Mouse (Mus musculus) forebrain, embryonic 11.5 days (tissue): ENCODE results near the gene Ppp2r2c. TPM values are rescaled to one million over a fixed set of nuclear protein-coding genes. Genes with fewer than 3 reads are reported as not detected.
A peak's percentile ranks its signal among the peaks of the same experiment; 100 is the strongest.
"Not testable (repeated sequence)": the region's sequence is repeated elsewhere in the genome, so short reads cannot be mapped to it uniquely, and the experiment has no call there.

Source experiments
- ATAC-seq: fragments of 200-750 bp; cut with Nextera tagmentation; replicated peaks from 2 replicates; pipeline ENCODE4 v1.8.0; 2017; ENCODE audit warnings: moderate TSS enrichment; ENCODE audit not compliant: low FRiP score
- DNase-seq: peaks from one replicate; pipeline ENCODE4 v3.0.0-alpha.2; 2017; ENCODE audit warnings: low spot score
- H3K27ac ChIP-seq: fragments of 300-500 bp; sonication (generic); 2 replicates; pipeline ENCODE4 v1.5.1; 2014; ENCODE audit warnings: low read depth, low read length
- H3K27me3 ChIP-seq: fragments of 300-500 bp; sonication (generic); 2 replicates; pipeline ENCODE4 v1.6.1; 2014; ENCODE audit warnings: mild to moderate bottlenecking, low read length, mixed read lengths; ENCODE audit not compliant: control insufficient read depth, insufficient read depth
- H3K36me3 ChIP-seq: fragments of 300-500 bp; sonication (generic); 2 replicates; pipeline ENCODE4 v1.6.1; 2014; ENCODE audit warnings: mild to moderate bottlenecking, low read length, moderate library complexity, mixed read lengths; ENCODE audit not compliant: control insufficient read depth, insufficient read depth
- H3K4me1 ChIP-seq: fragments of 300-500 bp; sonication (generic); replicated peaks from 2 replicates; pipeline ENCODE4 v1.6.1; 2014; ENCODE audit warnings: low read length, mixed read lengths; ENCODE audit not compliant: control insufficient read depth, insufficient read depth
- H3K4me2 ChIP-seq: fragments of 300-500 bp; sonication (generic); 2 replicates; pipeline ENCODE4 v1.6.1; 2014; ENCODE audit warnings: low read depth, mild to moderate bottlenecking, low read length, moderate library complexity, mixed read lengths; ENCODE audit not compliant: severe bottlenecking
- H3K4me3 ChIP-seq: fragments of 300-500 bp; sonication (generic); 2 replicates; pipeline ENCODE4 v1.5.1; 2014; ENCODE audit warnings: low read depth, low read length
- H3K9ac ChIP-seq: fragments of 300-500 bp; sonication (generic); 2 replicates; pipeline ENCODE4 v1.6.1; 2014; ENCODE audit warnings: low read length
- H3K9me3 ChIP-seq: fragments of 300-500 bp; sonication (generic); 2 replicates; pipeline ENCODE4 v1.6.1; 2016; ENCODE audit warnings: low read length, mixed read lengths; ENCODE audit not compliant: control insufficient read depth
- WGBS: fragments of 180-500 bp; shearing (Covaris S2); extraction: QIAGEN DNeasy Blood & Tissue Kit; methylation state at CpG from one replicate; pipeline ENCODE4 v1.1.7; 2014; 5-methylcytosine and 5-hydroxymethylcytosine counted together
- polyA plus RNA-seq: library from polyadenylated mRNA; unstranded; fragments of >200 nt; fragmentation: Nextera tagmentation; extraction: Ambion mirVana; gene quantifications from 2 replicates; pipeline ENCODE4 v1.2.1, GENCODE M21; 2014

Ppp2r2c gene
- polyA plus RNA-seq, 1 experiment from 2014 or later, result 1.4 TPM

DNA sequence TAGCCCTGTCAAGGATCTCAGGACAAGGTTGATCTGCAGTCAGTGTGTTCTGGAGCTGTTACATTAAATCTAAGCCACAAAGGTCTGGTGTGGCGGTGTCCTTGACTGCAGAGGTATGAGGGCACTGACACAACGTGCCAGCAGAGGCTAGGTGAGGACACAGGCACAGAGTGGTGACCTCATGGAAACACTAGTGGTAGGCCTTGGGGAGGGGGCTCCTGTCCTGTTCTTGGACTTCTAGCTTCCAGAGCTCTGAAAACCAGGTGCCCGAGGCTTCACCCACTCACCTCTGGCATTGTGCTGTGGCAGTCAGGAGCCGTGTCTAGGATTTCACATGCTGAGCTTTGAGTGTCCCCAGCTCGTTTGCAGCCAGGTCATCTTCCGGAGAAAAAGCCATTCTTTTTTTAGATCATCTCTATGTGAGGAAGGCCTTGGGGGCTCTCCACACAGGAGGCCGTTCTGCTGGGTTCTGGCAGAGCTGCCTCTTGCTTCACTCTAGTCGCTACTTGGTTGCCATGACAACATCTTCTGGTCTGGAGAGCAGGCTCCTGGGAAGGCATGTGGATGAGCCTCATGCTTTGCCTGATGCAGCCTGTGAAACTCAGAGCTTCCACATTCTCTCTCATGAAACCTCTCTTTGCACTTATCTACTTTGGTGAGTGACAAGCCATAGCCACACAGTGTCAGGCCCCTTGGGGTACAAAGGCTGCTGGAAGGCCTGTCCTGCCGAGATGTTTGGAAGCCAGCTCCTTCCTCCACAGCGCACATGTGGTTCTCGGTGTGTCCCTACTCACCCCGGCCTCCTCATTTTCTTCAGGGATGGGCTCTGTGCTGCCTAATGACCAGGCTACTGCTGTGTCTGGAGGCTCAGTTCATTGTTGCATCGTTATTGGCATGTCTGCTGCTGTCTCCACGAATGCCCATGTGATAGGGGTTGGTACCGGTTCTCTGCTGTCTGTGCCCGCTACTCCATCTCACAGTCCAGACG is 67.5 kb downstream of the Ppp2r2c start:
- Histone ChIP-seq H3K4me1 (no peaks in the 10 kb centered on the region), H3K9ac (no peak overlapping the region), H3K27me3 (no peaks in the 10 kb centered on the region), H3K9me3 (no peaks in the 10 kb centered on the region), H3K4me3 (no peak overlapping the region), H3K27ac (no peak overlapping the region), H3K4me2 (no peak overlapping the region), H3K36me3 (no peaks in the 10 kb centered on the region)
- peak; percentile 61; the same call in 1 of the 2 replicates for ATAC-seq
- no peak for DNase-seq
- 63% methylated on average over 17 of the region's 17 CpGs for WGBS

DNA sequence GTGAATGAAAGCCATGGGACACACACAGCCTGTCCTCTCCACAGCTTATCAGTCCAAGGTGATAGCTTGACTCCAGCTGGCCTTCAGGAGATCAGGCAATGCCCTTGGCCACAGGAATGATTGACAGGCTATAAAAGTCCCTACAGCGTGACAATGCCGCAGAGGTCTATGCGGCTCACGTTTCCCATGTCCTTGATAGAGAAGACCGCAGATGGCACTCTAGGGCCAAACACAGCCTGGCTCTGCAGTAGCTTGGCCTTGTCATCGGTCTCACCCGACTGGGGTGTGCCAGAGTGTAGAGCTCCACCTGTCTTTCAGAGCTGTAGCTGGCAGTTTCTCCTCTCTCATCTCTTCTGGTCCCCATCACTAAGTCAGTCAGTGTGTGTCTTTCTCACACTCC is 68.2 kb downstream of the Ppp2r2c start:
- 83% methylated on average over 7 of the region's 7 CpGs for whole genome bisulfite sequencing
- no peak overlapping the region for H3K9ac ChIP-seq
- ATAC-seq (no peak), DNase-seq (no peak)
- H3K27ac ChIP-seq, result no peak overlapping the region
- no peaks in the 10 kb centered on the region for H3K9me3 ChIP-seq
- no peaks in the 10 kb centered on the region for H3K4me1 ChIP-seq
- H3K27me3 ChIP-seq, result no peaks in the 10 kb centered on the region
- no peak overlapping the region for H3K4me3 ChIP-seq
- H3K4me2 ChIP-seq, result no peak overlapping the region
- H3K36me3 ChIP-seq, result no peaks in the 10 kb centered on the region

DNA sequence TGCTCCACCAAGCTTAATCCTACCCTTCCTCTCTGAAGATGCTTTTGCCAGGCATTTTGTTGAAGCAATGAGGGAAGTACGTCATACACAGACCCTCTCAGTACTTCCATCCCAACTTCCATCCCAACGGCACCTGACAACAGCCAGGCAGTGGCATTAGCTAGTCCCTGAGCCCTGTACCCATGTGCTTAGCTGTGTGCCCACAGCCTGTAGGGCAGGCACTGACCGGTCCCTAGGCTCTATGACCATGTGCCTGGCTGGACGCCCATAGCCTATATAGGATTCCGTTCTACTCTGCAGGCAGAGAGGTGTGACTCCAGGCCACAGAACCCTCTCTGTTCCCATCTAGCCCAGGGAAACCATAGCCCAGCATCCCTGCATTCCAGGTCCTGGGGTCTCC is 69.7 kb downstream of the Ppp2r2c start:
- ATAC-seq, result no peak
- no peaks in the 10 kb centered on the region for H3K4me1 ChIP-seq
- DNase-seq, result no peak
- no peak overlapping the region for H3K9ac ChIP-seq
- 91% methylated on average over 5 of the region's 5 CpGs for WGBS
- H3K27me3 ChIP-seq, result no peaks in the 10 kb centered on the region
- H3K27ac ChIP-seq, result no peak overlapping the region
- H3K9me3 ChIP-seq, result no peaks in the 10 kb centered on the region
- H3K4me3 ChIP-seq, result no peak overlapping the region
- no peaks in the 10 kb centered on the region for H3K36me3 ChIP-seq
- no peak overlapping the region for H3K4me2 ChIP-seq

DNA sequence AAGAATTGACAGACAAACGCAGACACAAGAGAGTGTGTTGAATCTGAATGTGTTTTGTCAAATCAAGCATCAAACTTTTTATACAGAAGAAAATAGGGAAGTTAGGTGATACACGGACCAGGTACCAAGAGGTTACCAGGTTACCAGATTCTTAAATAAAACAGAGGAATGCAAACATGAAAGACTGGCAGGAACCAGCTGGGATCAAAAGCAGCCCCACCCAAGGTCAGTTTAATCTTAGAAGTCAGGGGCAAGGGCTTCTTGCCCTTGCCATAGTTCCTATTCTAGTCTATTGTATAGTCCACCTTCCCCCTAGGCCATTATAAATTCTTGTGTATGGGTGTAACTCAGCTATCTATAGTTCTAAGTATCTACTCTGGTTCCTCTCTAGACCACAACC is 70.7 kb downstream of the Ppp2r2c start:
- not testable (repeated sequence) for H3K4me3 ChIP-seq, H3K4me1 ChIP-seq, DNase-seq, H3K4me2 ChIP-seq, H3K27ac ChIP-seq, ATAC-seq, H3K27me3 ChIP-seq, H3K9me3 ChIP-seq, H3K9ac ChIP-seq, H3K36me3 ChIP-seq
- 74% methylated on average over 2 of the region's 2 CpGs for WGBS

DNA sequence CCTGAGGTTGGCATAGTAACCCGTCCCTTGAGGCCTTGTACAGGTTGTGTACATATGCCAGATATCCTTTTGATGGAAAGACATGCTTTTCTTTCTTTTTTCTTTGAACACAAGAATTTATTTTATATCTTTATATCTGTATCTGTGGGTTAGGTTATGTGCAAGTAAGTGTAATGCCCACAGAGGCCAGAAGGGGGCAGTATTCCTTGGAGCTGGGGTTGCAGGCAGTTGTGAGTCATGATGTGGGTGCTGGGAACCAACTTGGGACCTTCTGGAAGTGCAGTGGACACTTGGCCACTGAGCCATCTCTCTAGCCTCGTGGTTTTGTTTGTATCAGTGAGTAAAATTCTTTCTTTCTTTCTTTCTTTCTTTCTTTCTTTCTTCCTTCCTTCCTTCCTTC is 74.1 kb downstream of the Ppp2r2c start:
- DNase-seq, result no peak
- Histone ChIP-seq H3K27me3 (no peaks in the 10 kb centered on the region; the same call in 1 of the 2 replicates), H3K4me1 (peaks cover 6% of the 10 kb centered on the region), H3K36me3 (no peaks in the 10 kb centered on the region), H3K4me2 (no peak overlapping the region), H3K9me3 (no peaks in the 10 kb centered on the region), H3K4me3 (no peak overlapping the region), H3K27ac (no peak overlapping the region), H3K9ac (no peak overlapping the region)
- WGBS, result 91% methylated on average over 2 of the region's 2 CpGs
- ATAC-seq, result no peak

DNA sequence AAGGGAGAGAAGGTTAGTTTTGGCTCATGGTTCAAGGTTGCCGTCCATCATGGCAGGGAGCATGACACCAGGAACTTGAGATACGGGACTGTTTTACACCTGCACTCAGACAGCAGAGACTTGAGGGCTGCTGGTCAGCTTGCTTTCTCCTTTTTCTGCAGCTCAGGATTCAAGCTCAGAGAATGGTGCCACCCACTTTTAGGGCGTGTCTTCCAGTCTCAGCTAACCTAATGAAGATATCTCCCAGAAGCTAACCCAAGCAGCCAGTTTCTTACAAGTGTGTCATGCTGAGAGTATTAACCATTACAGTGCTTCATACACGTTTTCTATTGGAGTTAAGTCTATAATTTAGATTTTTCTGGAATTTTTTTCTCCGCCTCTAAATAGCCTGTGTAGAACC is 76.2 kb downstream of the Ppp2r2c start:
- 78% methylated on average over 5 of the region's 5 CpGs for WGBS
- H3K27ac ChIP-seq, result no peak overlapping the region
- H3K9me3 ChIP-seq, result no peaks in the 10 kb centered on the region
- peaks cover 6% of the 10 kb centered on the region for H3K4me1 ChIP-seq
- H3K4me2 ChIP-seq, result no peak overlapping the region
- DNase-seq (no peak), ATAC-seq (no peak)
- no peak overlapping the region for H3K9ac ChIP-seq
- no peaks in the 10 kb centered on the region for H3K36me3 ChIP-seq
- no peak overlapping the region for H3K4me3 ChIP-seq
- peaks cover 4% of the 10 kb centered on the region for H3K27me3 ChIP-seq

DNA sequence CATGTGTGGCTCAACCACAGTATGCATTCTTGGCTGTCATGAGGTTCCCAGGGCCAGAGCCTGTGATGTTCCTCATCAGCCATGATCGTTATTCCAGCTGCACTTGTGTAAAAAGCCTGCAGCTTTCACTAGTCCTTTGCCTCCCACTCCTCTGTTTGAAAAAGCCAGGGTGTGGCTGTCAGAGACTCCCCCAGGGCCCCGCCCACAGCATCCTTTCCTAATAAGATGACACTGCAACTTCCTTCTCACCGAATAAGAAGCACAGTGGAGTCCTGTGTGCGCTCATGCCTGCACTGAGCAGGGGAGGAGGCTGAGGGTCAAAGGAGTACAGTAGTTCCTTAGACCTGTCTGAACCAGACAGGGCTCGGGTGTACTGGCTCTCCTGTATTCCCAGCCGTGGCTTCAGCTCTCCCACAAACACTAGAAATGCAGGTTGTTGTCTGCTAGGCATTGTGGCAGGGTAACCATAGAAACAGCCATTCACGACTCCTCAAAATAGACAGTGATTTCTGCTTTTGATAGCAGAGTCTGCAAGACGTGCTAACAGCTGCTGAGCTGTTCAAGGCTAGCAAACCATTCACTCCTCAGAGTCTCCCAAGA is 76.9 kb downstream of the Ppp2r2c start:
- DNase-seq (no peak), ATAC-seq (peak; percentile 37; the same call in 1 of the 2 replicates)
- H3K4me3 ChIP-seq, result no peak overlapping the region
- peaks cover 5% of the 10 kb centered on the region for H3K27me3 ChIP-seq
- H3K9ac ChIP-seq, result no peak overlapping the region
- H3K9me3 ChIP-seq, result no peaks in the 10 kb centered on the region
- H3K36me3 ChIP-seq, result no peaks in the 10 kb centered on the region
- 46% methylated on average over 8 of the region's 8 CpGs for WGBS
- H3K4me2 ChIP-seq, result no peak overlapping the region
- peaks cover 6% of the 10 kb centered on the region for H3K4me1 ChIP-seq
- H3K27ac ChIP-seq, result no peak overlapping the region

DNA sequence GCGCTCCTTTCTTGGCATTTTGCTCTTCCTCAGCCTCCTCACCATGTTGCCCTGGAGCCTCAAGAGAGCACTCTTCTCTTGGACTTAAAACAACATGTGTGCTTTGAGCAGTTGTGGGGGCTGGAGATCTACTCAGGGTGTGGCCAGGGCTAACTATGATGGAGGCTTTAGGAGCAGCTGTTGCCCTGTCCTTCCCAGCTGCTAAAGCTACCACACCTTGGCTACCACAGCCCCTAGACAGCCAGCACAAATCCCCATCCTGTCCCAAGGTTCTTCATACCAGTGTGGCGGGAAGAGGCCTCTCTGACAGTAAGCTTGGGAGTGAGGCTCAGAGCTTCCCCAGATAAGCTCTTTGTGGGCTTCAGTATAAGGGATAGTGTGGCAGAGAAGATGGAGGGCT is 77.4 kb downstream of the Ppp2r2c start:
- Histone ChIP-seq H3K9me3 (no peaks in the 10 kb centered on the region), H3K4me3 (no peak overlapping the region), H3K27me3 (peaks cover 5% of the 10 kb centered on the region), H3K9ac (no peak overlapping the region), H3K4me1 (peaks cover 6% of the 10 kb centered on the region), H3K36me3 (no peaks in the 10 kb centered on the region), H3K27ac (no peak overlapping the region), H3K4me2 (no peak overlapping the region)
- DNase-seq, result no peak
- no peak for ATAC-seq
- WGBS, result 79% methylated on average over 2 of the region's 2 CpGs
